Mouse (Mus musculus) limb, embryonic 12.5 days (tissue): ENCODE results near the gene Gm17655. TPM values are rescaled to one million over a fixed set of nuclear protein-coding genes. Genes with fewer than 3 reads are reported as not detected.
"Not testable (repeated sequence)": the region's sequence is repeated elsewhere in the genome, so short reads cannot be mapped to it uniquely, and the experiment has no call there.

Experiments used
- ATAC-seq: fragments of 200-750 bp; cut with Nextera tagmentation; 2 replicates; pipeline ENCODE4 v1.8.0; 2017; ENCODE audit warnings: low read depth, moderate TSS enrichment; ENCODE audit not compliant: insufficient number of reproducible peaks, insufficient read depth, low FRiP score, low TSS enrichment
- H3K27ac ChIP-seq: fragments of 300-500 bp; sonication (generic); 2 replicates; pipeline ENCODE4 v1.5.1; 2016; ENCODE audit warnings: mild to moderate bottlenecking, moderate library complexity
- H3K27me3 ChIP-seq: fragments of 300-500 bp; sonication (generic); 2 replicates; pipeline ENCODE4 v1.6.1; 2016; ENCODE audit warnings: mild to moderate bottlenecking, moderate library complexity
- H3K36me3 ChIP-seq: fragments of 300-500 bp; sonication (generic); 2 replicates; pipeline ENCODE4 v1.6.1; 2016; ENCODE audit warnings: mild to moderate bottlenecking, moderate library complexity
- H3K4me1 ChIP-seq: fragments of 300-500 bp; sonication (generic); replicated peaks from 2 replicates; pipeline ENCODE4 v1.6.1; 2016
- H3K4me2 ChIP-seq: fragments of 300-500 bp; sonication (generic); 2 replicates; pipeline ENCODE4 v1.6.1; 2016; ENCODE audit warnings: mild to moderate bottlenecking, moderate library complexity
- H3K4me3 ChIP-seq: fragments of 300-500 bp; sonication (generic); replicated peaks from 2 replicates; pipeline ENCODE4 v1.5.1; 2016; ENCODE audit warnings: mild to moderate bottlenecking
- H3K9ac ChIP-seq: fragments of 300-500 bp; sonication (generic); replicated peaks from 2 replicates; pipeline ENCODE4 v1.6.1; 2016; ENCODE audit warnings: mild to moderate bottlenecking, moderate library complexity
- H3K9me3 ChIP-seq: fragments of 300-500 bp; sonication (generic); 2 replicates; pipeline ENCODE4 v1.6.1; 2016; ENCODE audit warnings: mild to moderate bottlenecking, moderate library complexity
- WGBS: fragments of 180-500 bp; shearing (Covaris S2); methylation state at CpG from one replicate; pipeline ENCODE4 v1.1.7; 2016; 5-methylcytosine and 5-hydroxymethylcytosine counted together
- polyA plus RNA-seq: library from polyadenylated mRNA; unstranded; fragments of >200 nt; fragmentation: Nextera tagmentation; extraction: Ambion mirVana; gene quantifications from 2 replicates; pipeline ENCODE4 v1.2.1, GENCODE M21; 2016

Gene Gm17655
- 4.3 and 6.0 TPM in 2 replicates for polyA plus RNA-seq

DNA sequence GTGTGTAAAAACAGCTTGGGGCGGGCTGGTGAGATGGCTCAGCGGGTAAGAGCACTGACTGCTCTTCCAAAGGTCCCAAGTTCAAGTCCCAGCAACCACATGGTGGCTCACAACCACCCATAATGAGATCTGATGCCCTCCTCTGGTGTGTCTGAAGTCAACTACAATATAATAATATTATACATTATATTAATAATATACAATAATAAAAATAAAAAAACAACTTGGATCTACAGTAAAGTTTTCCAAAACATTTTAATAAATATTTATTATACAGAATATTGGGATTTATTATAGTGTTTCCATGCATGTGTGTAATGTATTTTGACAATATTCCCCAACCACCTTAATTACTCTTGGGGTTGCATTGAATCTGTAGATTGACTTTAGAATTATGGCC lies at the start of gene Gm17655:
Gm17655 (minus strand) TSS at position 101 of the 400 bp plus-strand sequence.
- 91% methylated on average over 2 of the region's 2 CpGs for WGBS
- H3K4me1 ChIP-seq, H3K9ac ChIP-seq, H3K4me2 ChIP-seq, ATAC-seq, H3K4me3 ChIP-seq, H3K36me3 ChIP-seq, H3K27ac ChIP-seq, H3K27me3 ChIP-seq: not testable (repeated sequence)
- H3K9me3 ChIP-seq = peaks cover 25% of the 10 kb centered on the region

DNA sequence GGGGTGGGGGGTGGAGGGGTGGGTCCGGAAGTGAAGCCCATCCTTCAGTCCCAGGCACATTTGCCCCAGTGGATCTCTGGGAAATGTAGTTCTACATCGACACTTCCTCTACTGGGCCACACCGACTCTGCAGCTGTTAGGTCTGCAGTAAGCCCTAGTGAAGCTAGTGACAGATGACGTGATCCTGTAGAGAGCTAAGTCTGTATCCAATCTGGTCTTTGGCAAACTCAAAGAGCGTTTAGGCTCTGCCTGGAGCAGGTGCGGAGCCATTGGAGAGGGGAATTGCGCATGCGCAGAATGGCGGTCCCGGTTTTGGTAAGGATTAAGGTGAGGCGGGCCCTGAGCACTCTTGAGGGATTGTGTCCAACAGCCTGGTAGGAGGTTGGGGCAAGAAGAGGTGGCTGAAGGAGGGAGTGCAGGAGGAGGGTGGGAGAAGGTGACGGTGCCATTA lies 37.7 kb upstream of the Gm17655 start, which contains the start of gene Zfp605:
Zfp605 (plus strand) TSS at position 102 of the 451 bp plus-strand sequence.
- peak within 1 kb of the TSS; percentile 63 for H3K4me2 ChIP-seq
- ATAC-seq = peak; percentile 30
- H3K4me1 ChIP-seq = peaks cover 17% of the 10 kb centered on the region
- H3K36me3 ChIP-seq = peaks cover 31% of the 10 kb centered on the region
- 3% methylated on average over 12 of the region's 12 CpGs for WGBS
- peak within 1 kb of the TSS; percentile 50 for H3K4me3 ChIP-seq
- H3K9ac ChIP-seq = peak within 1 kb of the TSS; percentile 55
- no peaks in the 10 kb centered on the region for H3K27me3 ChIP-seq
- H3K27ac ChIP-seq = peak within 1 kb of the TSS; percentile 31; the same call in 1 of the 2 replicates
- peaks cover under 1% of the 10 kb centered on the region; the same call in 1 of the 2 replicates for H3K9me3 ChIP-seq

DNA sequence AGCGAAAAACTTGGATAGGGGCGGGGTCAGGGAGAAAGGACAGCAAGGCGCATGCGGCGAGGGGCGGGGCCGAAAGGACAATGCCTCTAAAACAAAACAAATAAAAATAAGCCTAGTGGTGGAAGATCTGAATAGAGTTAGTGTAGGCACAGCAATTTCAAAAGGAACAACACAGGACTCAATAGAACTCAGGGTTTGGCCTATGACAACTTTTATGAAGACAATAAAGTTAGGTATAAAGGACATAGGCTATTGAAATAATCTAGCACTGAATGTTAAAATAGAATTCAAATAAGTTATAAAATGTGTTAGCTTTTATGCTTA lies 36.0 kb upstream of the Gm17655 start:
- Histone ChIP-seq H3K4me3 (peak overlapping the region; percentile 79), H3K36me3 (peaks cover 44% of the 10 kb centered on the region), H3K4me2 (peak overlapping the region; percentile 93), H3K9me3 (peaks cover 3% of the 10 kb centered on the region; the same call in 1 of the 2 replicates), H3K27ac (peak overlapping the region; percentile 98), H3K27me3 (no peaks in the 10 kb centered on the region), H3K9ac (no peak overlapping the region), H3K4me1 (peaks cover 17% of the 10 kb centered on the region)
- ATAC-seq = no peak
- 0% methylated on average over 7 of the region's 7 CpGs for WGBS

DNA sequence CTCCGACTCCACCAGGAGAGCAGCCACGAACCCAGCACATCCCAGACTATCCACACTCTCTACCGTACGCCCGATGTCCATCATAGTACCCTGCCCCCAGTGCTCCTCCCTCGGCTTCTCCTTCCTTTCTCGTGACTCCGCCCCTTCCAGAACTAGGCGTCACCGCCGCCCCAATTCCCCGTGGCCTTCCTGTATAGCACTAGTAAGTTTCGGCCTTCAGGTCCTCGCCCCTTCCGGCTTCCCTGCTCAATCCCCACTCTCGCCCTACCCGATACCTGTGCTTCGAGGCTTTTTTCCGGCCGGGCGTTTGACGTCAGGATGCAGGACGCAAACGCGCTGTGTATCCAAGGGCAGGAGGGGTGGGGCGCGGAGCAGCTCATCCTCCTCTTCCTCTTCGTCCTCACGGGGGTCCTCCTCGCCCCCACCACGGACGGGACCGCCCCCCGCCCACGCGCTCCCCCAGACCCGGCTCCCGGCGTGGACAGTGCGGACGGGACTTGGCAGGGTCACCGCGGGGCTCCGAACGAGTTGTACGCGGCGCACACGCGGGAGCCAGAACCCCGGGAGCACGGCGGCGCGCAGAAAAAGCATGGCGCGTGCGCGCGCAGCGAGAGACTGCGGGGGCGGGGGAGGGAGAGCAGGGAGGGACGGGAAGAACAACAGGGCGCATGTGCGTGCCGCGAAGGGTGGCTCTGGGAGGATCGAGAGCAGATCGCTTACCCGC lies 35.4 kb upstream of the Gm17655 start, which contains the start of gene Gtpbp6:
Gtpbp6 (minus strand) TSS at position 617 of the 724 bp plus-strand sequence.
- under 1% methylated on average over 71 of the region's 71 CpGs for WGBS
- H3K27me3 ChIP-seq = no peaks in the 10 kb centered on the region; the same call in 1 of the 2 replicates
- H3K4me2 ChIP-seq = peak within 1 kb of the TSS; percentile 93
- H3K4me1 ChIP-seq = peaks cover 17% of the 10 kb centered on the region
- peak within 1 kb of the TSS; percentile 83 for H3K9ac ChIP-seq
- peaks cover 3% of the 10 kb centered on the region; the same call in 1 of the 2 replicates for H3K9me3 ChIP-seq
- H3K27ac ChIP-seq = peak within 1 kb of the TSS; percentile 98
- peak within 1 kb of the TSS; percentile 79 for H3K4me3 ChIP-seq
- ATAC-seq = peak; percentile 89
- peaks cover 44% of the 10 kb centered on the region for H3K36me3 ChIP-seq

DNA sequence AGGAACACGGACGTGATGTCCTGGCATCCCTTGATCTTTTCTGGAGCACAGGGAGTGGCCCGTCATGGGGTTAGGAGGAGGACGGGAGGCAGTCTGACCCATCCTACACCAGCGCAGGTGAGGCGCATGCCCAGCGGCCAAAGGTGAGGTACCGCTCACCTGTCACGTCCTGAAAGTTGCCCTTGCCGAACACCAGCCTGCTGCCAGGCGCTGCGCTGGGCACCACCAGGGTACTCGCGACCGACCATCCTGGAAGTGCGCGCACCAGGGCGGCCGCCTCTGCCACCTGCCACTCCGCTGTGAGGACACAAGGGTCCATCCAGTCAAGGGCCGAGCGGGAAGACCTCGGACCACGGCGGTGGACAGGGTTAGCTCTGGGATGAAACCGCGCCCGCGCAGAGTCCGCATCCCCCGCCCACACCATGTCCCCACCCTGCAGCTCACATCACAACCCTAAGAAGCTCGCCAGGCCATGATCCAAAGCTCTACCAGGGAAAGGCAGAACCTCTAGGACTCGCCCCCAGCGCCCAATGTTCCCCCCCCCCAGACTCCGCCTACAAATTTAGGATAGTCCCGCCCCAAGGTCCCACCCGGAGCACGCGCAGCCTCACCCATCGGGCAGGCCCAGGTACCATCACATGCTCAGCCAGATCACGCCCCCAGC lies 34.7 kb upstream of the Gm17655 start:
- Histone ChIP-seq H3K27me3 (no peaks in the 10 kb centered on the region; the same call in 1 of the 2 replicates), H3K9ac (peak overlapping the region; percentile 83), H3K4me3 (peak overlapping the region; percentile 79), H3K27ac (peak overlapping the region; percentile 98), H3K4me1 (peaks cover 19% of the 10 kb centered on the region), H3K9me3 (peaks cover 3% of the 10 kb centered on the region; the same call in 1 of the 2 replicates), H3K4me2 (peak overlapping the region; percentile 93), H3K36me3 (peaks cover 40% of the 10 kb centered on the region)
- ATAC-seq = peak; percentile 33
- 13% methylated on average over 41 of the region's 41 CpGs for WGBS

DNA sequence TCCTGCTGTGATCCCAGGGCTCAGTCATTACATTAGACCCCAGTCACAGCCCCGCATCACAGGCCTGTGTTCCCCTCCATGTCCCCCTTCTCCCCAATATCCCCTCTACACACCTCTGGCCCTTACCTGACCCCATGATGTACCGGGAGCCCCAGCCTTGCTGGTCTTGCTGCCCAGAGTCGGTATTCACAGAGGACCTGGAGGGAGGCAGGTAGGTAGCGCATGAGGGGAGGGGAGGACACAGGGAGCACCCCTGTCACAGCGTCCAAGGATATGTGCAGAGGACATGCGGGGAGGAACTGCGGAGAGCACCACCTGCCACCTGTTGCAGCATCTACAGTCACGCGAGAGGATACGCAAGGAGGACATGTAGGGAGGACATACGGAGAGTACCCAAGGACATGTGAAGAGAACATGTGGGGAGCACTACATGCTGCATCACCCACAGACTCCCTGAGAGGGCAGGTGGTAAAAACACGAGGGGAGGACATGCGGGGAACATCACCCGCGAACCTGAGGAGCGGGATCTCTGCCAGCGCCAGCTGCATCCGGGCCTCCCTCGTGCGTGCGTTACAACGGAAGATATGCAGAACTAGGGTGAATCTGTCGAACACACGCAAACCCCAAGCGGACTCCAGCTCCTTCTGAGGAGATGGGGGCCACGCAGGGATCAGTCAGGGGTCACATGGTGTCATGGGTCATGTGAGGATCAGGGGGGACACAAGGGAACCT lies 34.0 kb upstream of the Gm17655 start:
- Histone ChIP-seq H3K27ac (no peak overlapping the region), H3K4me2 (peak overlapping the region; percentile 93), H3K9ac (peak overlapping the region; percentile 83; the same call in 1 of the 2 replicates), H3K4me3 (peak overlapping the region; percentile 79), H3K27me3 (peaks cover 3% of the 10 kb centered on the region), H3K36me3 (peaks cover 40% of the 10 kb centered on the region), H3K9me3 (peaks cover 3% of the 10 kb centered on the region; the same call in 1 of the 2 replicates), H3K4me1 (peaks cover 26% of the 10 kb centered on the region)
- WGBS = 95% methylated on average over 26 of the region's 26 CpGs
- no peak for ATAC-seq

DNA sequence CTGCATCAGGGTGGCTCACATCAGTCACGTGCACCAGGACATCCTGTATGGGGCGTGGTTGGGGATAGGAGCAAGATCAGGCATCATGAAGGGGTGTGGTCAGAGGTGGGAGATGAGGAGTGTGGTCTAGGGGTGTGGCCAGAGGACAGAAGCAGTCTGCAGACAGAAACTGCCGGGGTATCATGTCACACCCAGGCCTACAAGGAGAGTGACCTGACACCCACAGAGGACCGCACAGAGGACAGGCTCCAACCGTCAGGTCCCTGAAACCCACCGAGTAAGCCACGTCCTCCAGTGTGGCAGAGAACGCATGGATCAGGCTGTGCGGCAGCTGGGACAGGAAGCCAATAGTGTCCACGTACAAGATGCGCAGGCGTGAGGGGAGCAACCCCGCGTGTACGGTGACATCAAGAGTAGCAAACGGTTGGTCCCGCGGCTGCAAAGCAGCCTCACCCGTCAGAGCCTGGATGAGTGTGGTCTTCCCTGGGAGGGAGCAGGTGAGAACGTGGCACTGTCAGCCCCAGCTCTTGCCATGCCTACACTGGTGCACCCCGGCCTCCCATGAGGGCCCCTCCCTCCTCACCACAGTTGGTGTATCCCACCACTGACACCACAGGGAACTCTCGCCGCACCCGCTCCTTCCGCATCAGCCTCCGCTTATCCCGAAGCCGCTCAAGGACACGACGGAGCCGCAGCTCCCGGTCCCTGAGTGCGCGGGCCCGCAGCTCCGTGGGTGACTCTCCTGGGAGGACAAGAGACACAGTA lies 32.5 kb upstream of the Gm17655 start:
- ATAC-seq = no peak
- no peak overlapping the region for H3K4me3 ChIP-seq
- H3K4me1 ChIP-seq = peaks cover 36% of the 10 kb centered on the region
- WGBS = 95% methylated on average over 36 of the region's 36 CpGs
- no peak overlapping the region for H3K27ac ChIP-seq
- no peak overlapping the region for H3K9ac ChIP-seq
- peaks cover 40% of the 10 kb centered on the region for H3K36me3 ChIP-seq
- peaks cover 3% of the 10 kb centered on the region; the same call in 1 of the 2 replicates for H3K9me3 ChIP-seq
- peaks cover 18% of the 10 kb centered on the region for H3K27me3 ChIP-seq
- H3K4me2 ChIP-seq = no peak overlapping the region

DNA sequence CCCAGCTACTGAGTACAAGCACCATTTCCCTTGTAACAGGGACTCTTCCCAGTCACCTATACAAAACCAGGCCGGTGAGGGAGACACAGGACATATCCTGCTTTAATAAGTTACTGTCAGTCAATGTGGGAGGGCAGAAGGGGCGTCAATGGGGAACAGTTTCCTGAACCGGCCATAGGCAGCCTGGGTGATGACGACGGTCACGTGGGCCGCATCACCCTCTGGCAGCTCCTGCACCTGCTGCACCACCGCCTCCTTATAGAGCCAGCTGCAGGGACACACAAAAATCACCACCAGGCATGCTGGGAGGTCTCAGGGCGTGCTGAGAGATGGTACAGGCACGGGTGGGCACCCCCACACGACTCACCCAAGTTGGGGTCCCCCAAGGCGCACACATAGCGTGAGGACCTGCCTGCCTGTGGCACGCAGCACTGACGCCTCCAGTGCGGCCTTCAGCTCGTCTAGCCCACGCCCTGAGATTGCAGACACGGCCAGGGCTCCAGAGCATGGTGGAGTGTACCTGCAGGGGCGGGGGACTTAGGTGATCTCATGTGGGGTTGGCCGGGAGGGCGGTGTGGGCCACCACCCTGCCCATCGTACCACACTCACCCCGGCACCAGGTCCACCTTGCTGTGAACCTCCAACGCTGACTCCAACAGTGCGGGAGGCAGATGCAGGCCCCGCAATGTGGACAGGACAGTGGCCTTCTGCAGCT lies 31.7 kb upstream of the Gm17655 start:
- H3K9me3 ChIP-seq = peaks cover 3% of the 10 kb centered on the region; the same call in 1 of the 2 replicates
- peaks cover 43% of the 10 kb centered on the region for H3K4me1 ChIP-seq
- peaks cover 18% of the 10 kb centered on the region for H3K27me3 ChIP-seq
- WGBS = 96% methylated on average over 27 of the region's 27 CpGs
- H3K36me3 ChIP-seq = peaks cover 40% of the 10 kb centered on the region
- H3K4me3 ChIP-seq = no peak overlapping the region
- H3K27ac ChIP-seq = no peak overlapping the region
- H3K9ac ChIP-seq = no peak overlapping the region
- H3K4me2 ChIP-seq = no peak overlapping the region
- no peak for ATAC-seq

DNA sequence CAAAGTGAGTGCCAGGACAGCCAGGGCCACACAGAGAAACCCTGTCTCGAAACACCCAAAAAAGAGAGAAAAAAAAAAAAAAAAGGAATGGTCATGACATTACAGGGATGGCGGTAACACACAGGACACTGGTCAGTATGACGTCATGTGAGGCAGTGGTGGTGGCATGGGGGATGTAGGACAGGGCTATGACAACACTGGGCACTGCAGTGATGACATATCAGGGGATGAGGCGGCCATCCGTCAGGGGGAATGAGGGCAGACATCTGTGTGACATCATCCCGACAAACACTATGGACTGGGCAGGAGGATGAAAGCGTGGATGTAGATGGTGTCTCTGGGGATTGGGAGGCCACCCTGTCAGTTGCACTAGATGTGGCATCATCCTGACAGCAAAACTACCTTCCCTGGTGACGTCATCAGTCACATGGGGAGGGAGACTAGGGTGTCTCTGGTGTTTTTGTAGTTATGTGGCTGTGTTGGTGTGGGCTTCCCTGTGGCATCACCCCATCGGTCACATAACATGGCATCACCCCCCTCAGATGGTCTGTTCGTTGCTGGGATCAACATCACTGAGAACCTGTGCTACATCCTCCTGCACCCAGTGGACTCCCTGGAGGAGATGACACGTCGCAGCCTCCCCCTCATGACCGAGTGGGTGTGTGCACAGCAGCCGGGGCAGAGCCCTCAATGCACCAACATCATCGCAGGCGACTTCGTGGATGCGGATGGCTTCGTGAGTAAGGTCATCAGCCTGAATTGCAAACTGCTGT lies 30.7 kb upstream of the Gm17655 start:
- H3K36me3 ChIP-seq = peaks cover 40% of the 10 kb centered on the region
- ATAC-seq = no peak
- H3K9me3 ChIP-seq = peaks cover 3% of the 10 kb centered on the region; the same call in 1 of the 2 replicates
- H3K4me3 ChIP-seq = no peak overlapping the region
- H3K27ac ChIP-seq = no peak overlapping the region
- WGBS = 95% methylated on average over 19 of the region's 19 CpGs
- peaks cover 18% of the 10 kb centered on the region for H3K27me3 ChIP-seq
- no peak overlapping the region for H3K9ac ChIP-seq
- peaks cover 45% of the 10 kb centered on the region for H3K4me1 ChIP-seq
- H3K4me2 ChIP-seq = no peak overlapping the region
